ENCODE assay signal across 28 mouse cellular contexts in genomic region chr16:56799541-56800029, GRCm38 (mm10). TPM values are rescaled to one million over a fixed set of nuclear protein-coding genes. Genes with fewer than 3 reads are reported as not detected.
DNase-seq lines count a peak whose midpoint lies in the region; TF ChIP-seq lines count a peak whose summit lies in the region.
"Had no signal": no experiment of that assay in that cellular context is flagged by ENCODE, and none has a peak within 500 bp of the region (broad histone marks: within the 10 kb centered on the region; RNA-seq: fewer than 3 reads in every experiment).

No protein-coding gene starts in this region.

- TF ChIP-seq CTCF in MEL (IDR thresholded peaks at IDR 0.05 in 2 of 3, conservative IDR thresholded peaks at IDR 0.05 in 1 of 3; ENCODE audit: control insufficient read depth in 1 of 3, insufficient read depth in 1 of 3, low read depth in 2 of 3, low read length in 3 of 3, poor library complexity in 1 of 3, severe bottlenecking in 1 of 3), result no peak

- 0 out of 4 replicates have a peak, but pooled peaks of 1 of the 2 experiments have one; percentile 35 for TF ChIP-seq POLR2A in MEL (IDR thresholded peaks at IDR 0.05; ENCODE audit: control insufficient read depth in 1 of 2, insufficient read depth in 1 of 2, low read depth in 1 of 2, low read length in 2 of 2, poor library complexity in 1 of 2)

- H3K27me3 ChIP-seq in MEL (ENCODE audit: control insufficient read depth in 1 of 2, insufficient read depth in 2 of 2, low read length in 2 of 2), result no peaks in the 10 kb centered on the region; a peak in 1 of 4 replicates
- H3K27me3 ChIP-seq: embryonic facial prominence, embryonic 12.5 days; forebrain, embryonic 12.5 days had no signal

- H3K4me3 ChIP-seq in MEL (ENCODE audit: control insufficient read depth in 1 of 2, insufficient read depth in 1 of 2, low read depth in 2 of 2, low read length in 2 of 2), result no peak overlapping the region
- H3K4me3 ChIP-seq: embryonic facial prominence, embryonic 10.5 days; embryonic facial prominence, embryonic 12.5 days; forebrain, embryonic 10.5 days; forebrain, embryonic 12.5 days had no signal

- DNase-seq in MEL (ENCODE audit: low read depth, low spot score) (peak; percentile 85), MEL-GATA-1-ER (ENCODE audit: extremely low read depth, low read depth) (peak; percentile 69), R1 (ENCODE audit: low read depth, low spot score) (peak; percentile 66)
- peak; percentile 37 for DNase-seq in fat pad, adult 2 months (ENCODE audit: extremely low read depth, low read depth, low spot score)
- no peak for DNase-seq in kidney, adult 11 months
- DNase-seq in lung, postnatal 4 days, result no peak
- DNase-seq in cerebellum, postnatal 36 days, result no peak
- DNase-seq: adrenal gland, adult 8-10 months; adrenal gland, postnatal 14 days; adrenal gland, postnatal 36 days; cerebellum, adult 11-12 months; cerebellum, adult 2 months; cerebellum, adult 9-10 months; cerebellum, postnatal 10 days; cerebellum, postnatal 25 days; embryo, embryonic 11 days had no signal

- peaks cover 13 to 34% of the 10 kb centered on the region in 2 experiments for H3K4me1 ChIP-seq in MEL (ENCODE audit: control insufficient read depth in 1 of 2, insufficient read depth in 2 of 2, low read length in 2 of 2)
- H3K4me1 ChIP-seq: embryonic facial prominence, embryonic 10.5 days; embryonic facial prominence, embryonic 12.5 days; forebrain, embryonic 10.5 days; forebrain, embryonic 12.5 days had no signal

- peak overlapping the region; percentile 73 for H3K27ac ChIP-seq in MEL (ENCODE audit: control insufficient read depth, low read depth, low read length)
- H3K27ac ChIP-seq: embryonic facial prominence, embryonic 10.5 days; embryonic facial prominence, embryonic 12.5 days; forebrain, embryonic 10.5 days; forebrain, embryonic 12.5 days had no signal

- peaks cover 6% of the 10 kb centered on the region for H3K79me2 ChIP-seq in MEL (ENCODE audit: control insufficient read depth, insufficient read depth, low read length, poor library complexity)

- TF ChIP-seq EP300 in MEL (IDR thresholded peaks at IDR 0.05; ENCODE audit: low read depth in 1 of 2, low read length in 2 of 2), result peak; percentile 61 to 73

- no peak for TF ChIP-seq RAD21 in MEL (IDR thresholded peaks at IDR 0.05; ENCODE audit: low read depth, low read length)

- no peaks in the 10 kb centered on the region for H3K9me3 ChIP-seq in MEL (replicated peaks; ENCODE audit: insufficient read depth, low read length)
- H3K9me3 ChIP-seq: embryonic facial prominence, embryonic 10.5 days; embryonic facial prominence, embryonic 12.5 days; forebrain, embryonic 10.5 days; forebrain, embryonic 12.5 days had no signal

- H3K36me3 ChIP-seq in MEL (ENCODE audit: control insufficient read depth in 1 of 2, insufficient read depth in 2 of 2, low read length in 2 of 2), result peaks cover 0 to 41% of the 10 kb centered on the region in 2 experiments; a peak in 2 of 4 replicates
- H3K36me3 ChIP-seq: embryonic facial prominence, embryonic 10.5 days; embryonic facial prominence, embryonic 12.5 days; forebrain, embryonic 10.5 days; forebrain, embryonic 12.5 days had no signal

- no peak overlapping the region for H3K9ac ChIP-seq in MEL (ENCODE audit: control insufficient read depth, low read depth, low read length, poor library complexity, severe bottlenecking)
- H3K9ac ChIP-seq: embryonic facial prominence, embryonic 12.5 days; forebrain, embryonic 12.5 days had no signal

TF ChIP-seq in MEL, 35 proteins besides CTCF, POLR2A, EP300 and RAD21:
- TF ChIP-seq NELFE (IDR thresholded peaks at IDR 0.05; ENCODE audit: low read depth, low read length), result no peak
- no peak for TF ChIP-seq MYB (IDR thresholded peaks at IDR 0.05; ENCODE audit: low read depth, low read length)
- TF ChIP-seq GATA1 (IDR thresholded peaks at IDR 0.05; ENCODE audit: low read depth, low read length), result peak; percentile 71
- 0 out of 2 replicates have a peak, but pooled peaks have one; percentile 32 for TF ChIP-seq TBP (IDR thresholded peaks at IDR 0.05; ENCODE audit: low read depth, low read length)
- 0 out of 2 replicates have a peak, but pooled peaks have one; percentile 35 for TF ChIP-seq MYC (IDR thresholded peaks at IDR 0.05; ENCODE audit: low read depth, low read length)
- peak; percentile 60 for TF ChIP-seq TAL1 (IDR thresholded peaks at IDR 0.05; ENCODE audit: low read length)
- peak; percentile 62 for TF ChIP-seq ETS1 (IDR thresholded peaks at IDR 0.05; ENCODE audit: low read depth, low read length)
- TF ChIP-seq TCF12 (IDR thresholded peaks at IDR 0.05; ENCODE audit: low read depth, low read length), result peak; percentile 80; the same call in 1 of the 2 replicates
- TF ChIP-seq MAFK (IDR thresholded peaks at IDR 0.05; ENCODE audit: borderline replicate concordance, low read depth, low read length), result no peak
TF ChIP-seq in MEL: peak in this region for 6.

RNA-seq across cellular contexts. Expression of gene Adgrg7, which starts 3.9 kb away (rescaled TPM):
- 45.4 and 46.1 TPM in 2 replicates for total RNA-seq in MEL (2012; rRNA removed)
- 10 to 100 TPM in 1 of 2 experiments, not detected in 1; 40.5 TPM for polyA plus RNA-seq in MEL (2012; ENCODE audit: insufficient read depth in 1 of 2, insufficient read length in 2 of 2, low read depth in 1 of 2, low replicate concordance in 2 of 2, missing spikeins in 1 of 2)
- total RNA-seq: adrenal gland, postnatal 14 days; ES-E14 had no signal
- polyA plus RNA-seq: activated CD4-positive, CD25-positive, alpha-beta regulatory T cell, adult 4 months; C2C12; cerebellum, adult 2 months; embryonic facial prominence, embryonic 10.5 days; embryonic facial prominence, embryonic 12.5 days; embryonic facial prominence, embryonic 14.5 days; forebrain, embryonic 10.5 days; forebrain, embryonic 12.5 days; forebrain, embryonic 14.5 days; forebrain, embryonic 16.5 days; frontal cortex, adult 2 months; Patski had no signal

Comparison
In these comparisons a context has a peak if more than half of its experiments do, and no peak if none do; other contexts are left out.
1. DNase-seq: peak in MEL (single experiment), MEL-GATA-1-ER (single experiment), R1 (single experiment) and fat pad, adult 2 months (single experiment); none in kidney, adult 11 months (single experiment), lung, postnatal 4 days (0 of 2) and cerebellum, postnatal 36 days (0 of 2).